Mouse (Mus musculus): ENCODE results near the gene Npy2r. TPM values are rescaled to one million over a fixed set of nuclear protein-coding genes. Genes with fewer than 3 reads are reported as not detected.

Npy2r gene
- polyA plus RNA-seq (2012; fragmentation: generic; extraction: Trizol) = not detected

GRCm38 (mm10) chr3:82547908-82548721 lies at the start of gene Npy2r:
Npy2r (minus strand) TSS chr3:82548084.
- no peak within 1 kb of the TSS for H3K4me3 ChIP-seq
- no peaks in the 10 kb centered on the region for H3K79me2 ChIP-seq (ENCODE audit: control insufficient read depth, insufficient read depth)
- peak within 1 kb of the TSS; percentile 6 for H3K4me2 ChIP-seq (ENCODE audit: low read depth)
- TF ChIP-seq MYOD1 (IDR thresholded peaks at IDR 0.05; ENCODE audit: control insufficient read depth in 1 of 3, insufficient read length in 2 of 3, low read depth in 2 of 3) (no peak), CEBPB (IDR thresholded peaks at IDR 0.05; ENCODE audit: insufficient read depth, poor library complexity, severe bottlenecking) (no peak), POLR2A (IDR thresholded peaks at IDR 0.05; ENCODE audit: insufficient read length, low read depth) (no peak), REST (IDR thresholded peaks at IDR 0.05; ENCODE audit: insufficient read depth, insufficient read length) (no peak), POLR2AphosphoS2 (IDR thresholded peaks at IDR 0.05; ENCODE audit: insufficient read length, low read depth) (no peak), USF1 (IDR thresholded peaks at IDR 0.05; ENCODE audit: low read depth) (no peak), E2F4 (IDR thresholded peaks at IDR 0.05; ENCODE audit: insufficient read depth) (no peak), TCF12 (IDR thresholded peaks at IDR 0.05; ENCODE audit: insufficient read depth, poor library complexity, severe bottlenecking) (no peak), TCF3 (IDR thresholded peaks at IDR 0.05; ENCODE audit: insufficient read length, low read depth) (no peak), MAX (IDR thresholded peaks at IDR 0.05; ENCODE audit: low read depth) (no peak), SRF (IDR thresholded peaks at IDR 0.05; ENCODE audit: control insufficient read depth, insufficient read length, low read depth) (no peak), MYOG (IDR thresholded peaks at IDR 0.05; ENCODE audit: control insufficient read depth in 1 of 3, insufficient read depth in 1 of 3, insufficient read length in 2 of 3, low read depth in 2 of 3) (no peak)
- no peaks in the 10 kb centered on the region for H3K36me3 ChIP-seq (ENCODE audit: control insufficient read depth, insufficient read depth)
- no peak within 1 kb of the TSS for H3ac ChIP-seq (ENCODE audit: control insufficient read depth, insufficient read length)
- H3K27me3 ChIP-seq (ENCODE audit: control insufficient read depth, insufficient read depth, insufficient read length) = peaks cover 10% of the 10 kb centered on the region

- H3K27me3 ChIP-seq (ENCODE audit: control insufficient read depth, insufficient read depth, insufficient read length) = no peaks in the 10 kb centered on the region
- H3K4me2 ChIP-seq (ENCODE audit: low read depth) = no peak overlapping the region
- TF ChIP-seq MYOG (IDR thresholded peaks at IDR 0.05; ENCODE audit: control insufficient read depth in 1 of 3, insufficient read depth in 1 of 3, insufficient read length in 2 of 3, low read depth in 2 of 3) = no peak
- H3K36me3 ChIP-seq (ENCODE audit: control insufficient read depth, insufficient read depth) = no peaks in the 10 kb centered on the region
- H3ac ChIP-seq (ENCODE audit: control insufficient read depth, insufficient read length) = no peak overlapping the region
- no peaks in the 10 kb centered on the region for H3K79me2 ChIP-seq (ENCODE audit: control insufficient read depth, insufficient read depth)
- no peak overlapping the region for H3K4me3 ChIP-seq
Measured at GRCm38 (mm10) chr3:82557786-82558185, 9.9 kb upstream of the Npy2r start.

- TF ChIP-seq SRF (IDR thresholded peaks at IDR 0.05; ENCODE audit: control insufficient read depth, insufficient read length, low read depth) (no peak), MYOD1 (IDR thresholded peaks at IDR 0.05; ENCODE audit: control insufficient read depth in 1 of 3, insufficient read length in 2 of 3, low read depth in 2 of 3) (no peak), POLR2AphosphoS2 (IDR thresholded peaks at IDR 0.05; ENCODE audit: insufficient read length, low read depth) (no peak), E2F4 (IDR thresholded peaks at IDR 0.05; ENCODE audit: insufficient read depth) (no peak), POLR2A (IDR thresholded peaks at IDR 0.05; ENCODE audit: insufficient read length, low read depth) (no peak), TCF12 (IDR thresholded peaks at IDR 0.05; ENCODE audit: insufficient read depth, poor library complexity, severe bottlenecking) (no peak), TCF3 (IDR thresholded peaks at IDR 0.05; ENCODE audit: insufficient read length, low read depth) (no peak), MYOG (IDR thresholded peaks at IDR 0.05; ENCODE audit: control insufficient read depth in 1 of 3, insufficient read depth in 1 of 3, insufficient read length in 2 of 3, low read depth in 2 of 3) (no peak), REST (IDR thresholded peaks at IDR 0.05; ENCODE audit: insufficient read depth, insufficient read length) (no peak), USF1 (IDR thresholded peaks at IDR 0.05; ENCODE audit: low read depth) (no peak), MAX (IDR thresholded peaks at IDR 0.05; ENCODE audit: low read depth) (no peak), CEBPB (IDR thresholded peaks at IDR 0.05; ENCODE audit: insufficient read depth, poor library complexity, severe bottlenecking) (no peak)
- Histone ChIP-seq H3K4me2 (ENCODE audit: low read depth) (no peak overlapping the region), H3K4me3 (no peak overlapping the region), H3ac (ENCODE audit: control insufficient read depth, insufficient read length) (no peak overlapping the region), H3K79me2 (ENCODE audit: control insufficient read depth, insufficient read depth) (no peaks in the 10 kb centered on the region), H3K27me3 (ENCODE audit: control insufficient read depth, insufficient read depth, insufficient read length) (no peaks in the 10 kb centered on the region), H3K36me3 (ENCODE audit: control insufficient read depth, insufficient read depth) (no peaks in the 10 kb centered on the region)
Measured at GRCm38 (mm10) chr3:82556311-82556828, 8.5 kb upstream of the Npy2r start.

GRCm38 (mm10) chr3:82549932-82550331 lies 2.0 kb upstream of the Npy2r start:
- TF ChIP-seq CEBPB (IDR thresholded peaks at IDR 0.05; ENCODE audit: insufficient read depth, poor library complexity, severe bottlenecking) = no peak
- TF ChIP-seq MYOG (IDR thresholded peaks at IDR 0.05; ENCODE audit: control insufficient read depth in 1 of 3, insufficient read depth in 1 of 3, insufficient read length in 2 of 3, low read depth in 2 of 3) = no peak
- no peak for TF ChIP-seq MYOD1 (IDR thresholded peaks at IDR 0.05; ENCODE audit: control insufficient read depth in 1 of 3, insufficient read length in 2 of 3, low read depth in 2 of 3)
- TF ChIP-seq MAX (IDR thresholded peaks at IDR 0.05; ENCODE audit: low read depth) = no peak
- TF ChIP-seq TCF3 (IDR thresholded peaks at IDR 0.05; ENCODE audit: insufficient read length, low read depth) = no peak
- no peak for TF ChIP-seq SRF (IDR thresholded peaks at IDR 0.05; ENCODE audit: control insufficient read depth, insufficient read length, low read depth)
- no peak for TF ChIP-seq USF1 (IDR thresholded peaks at IDR 0.05; ENCODE audit: low read depth)
- no peak for TF ChIP-seq POLR2AphosphoS2 (IDR thresholded peaks at IDR 0.05; ENCODE audit: insufficient read length, low read depth)
- no peak for TF ChIP-seq TCF12 (IDR thresholded peaks at IDR 0.05; ENCODE audit: insufficient read depth, poor library complexity, severe bottlenecking)
- TF ChIP-seq REST (IDR thresholded peaks at IDR 0.05; ENCODE audit: insufficient read depth, insufficient read length) = no peak
- no peak for TF ChIP-seq POLR2A (IDR thresholded peaks at IDR 0.05; ENCODE audit: insufficient read length, low read depth)
- no peak for TF ChIP-seq E2F4 (IDR thresholded peaks at IDR 0.05; ENCODE audit: insufficient read depth)
- Histone ChIP-seq H3K36me3 (ENCODE audit: control insufficient read depth, insufficient read depth) (no peaks in the 10 kb centered on the region), H3ac (ENCODE audit: control insufficient read depth, insufficient read length) (no peak overlapping the region), H3K4me2 (ENCODE audit: low read depth) (no peak overlapping the region), H3K79me2 (ENCODE audit: control insufficient read depth, insufficient read depth) (no peaks in the 10 kb centered on the region), H3K4me3 (no peak overlapping the region), H3K27me3 (ENCODE audit: control insufficient read depth, insufficient read depth, insufficient read length) (peaks cover 10% of the 10 kb centered on the region)
